Mouse (Mus musculus): ENCODE data around the gene Map1lc3a. TPM values are rescaled to one million over a fixed set of nuclear protein-coding genes. Genes with fewer than 3 reads are reported as not detected.

Gene Map1lc3a
- total RNA-seq (2023) = 37.7 to 45.4 TPM (median 39.2 TPM) in 4 replicates

GRCm38 (mm10) chr2:155276195-155276594 is at the start of gene Map1lc3a:
Gene Map1lc3a, plus strand, starts transcription at chr2:155276297.

GRCm38 (mm10) chr2:155236362-155236992 is 39.6 kb upstream of the Map1lc3a start, which contains the start of gene Dynlrb1:
Gene Dynlrb1, plus strand, starts transcription at chr2:155236533.

Other genes with a start within 250 kb of the Map1lc3a start
- 27.1 to 30.0 TPM (median 28.2 TPM) in 4 replicates for gene Ahcy, start 201.8 kb upstream of the Map1lc3a start, total RNA-seq (2023)
- gene Itch, start 142.8 kb upstream of the Map1lc3a start, total RNA-seq (2023) = 92.4 to 101 TPM (median 95.9 TPM) in 4 replicates
- gene Dynlrb1, start 39.8 kb upstream of the Map1lc3a start, total RNA-seq (2023) = 76.6 to 91.6 TPM (median 81.5 TPM) in 4 replicates
- gene Pigu, start 81.1 kb downstream of the Map1lc3a start, total RNA-seq (2023) = 23.9 to 29.2 TPM (median 25.9 TPM) in 4 replicates
- 418 to 452 TPM (median 437 TPM) in 4 replicates for gene Trp53inp2, start 104.8 kb downstream of the Map1lc3a start, total RNA-seq (2023)
- gene Ncoa6, start 197.6 kb downstream of the Map1lc3a start, total RNA-seq (2023) = 61.3 to 72.0 TPM (median 68.3 TPM) in 4 replicates
- 2.6 to 6.0 TPM (median 4.2 TPM) in 4 replicates for gene Acss2, start 241.7 kb downstream of the Map1lc3a start, total RNA-seq (2023)
- gene Ggt7, start 241.9 kb downstream of the Map1lc3a start, total RNA-seq (2023) = 0.46 TPM in 1 of 4 replicates, not detected in the others